Mouse (Mus musculus) urinary bladder, adult 18-20 months (tissue): ENCODE data around the gene Mthfsd.

Experiments used
- DNase-seq, 2 experiments: peaks; one replicate each; pipeline ENCODE4 v3.0.0; 2022; ENCODE audit warnings: low spot score in 2 of 2, mixed read lengths in 2 of 2

Gene Mthfsd

GRCm38 (mm10) chr8:121073174-121074107 lies 34.8 kb downstream of the Mthfsd start:
- DNase-seq, result no peak

GRCm38 (mm10) chr8:121072406-121073130 lies 35.6 kb downstream of the Mthfsd start:
- no peak for DNase-seq

GRCm38 (mm10) chr8:121071454-121071853 lies 36.7 kb downstream of the Mthfsd start:
- no peak for DNase-seq

GRCm38 (mm10) chr8:121063649-121064048 lies 44.5 kb downstream of the Mthfsd start:
- DNase-seq, result no peak

GRCm38 (mm10) chr8:121062521-121062920 lies 45.7 kb downstream of the Mthfsd start:
- no peak for DNase-seq

- DNase-seq, result no peak
Measured at GRCm38 (mm10) chr8:121059098-121059497, 49.1 kb downstream of the Mthfsd start.

GRCm38 (mm10) chr8:121058081-121058480 lies 50.1 kb downstream of the Mthfsd start:
- no peak for DNase-seq

GRCm38 (mm10) chr8:121047441-121047840 lies 60.8 kb downstream of the Mthfsd start:
- DNase-seq, result no peak

GRCm38 (mm10) chr8:121043719-121044440 lies 64.3 kb downstream of the Mthfsd start:
- DNase-seq, result no peak
